Mouse (Mus musculus) erythroid progenitor cell, adult 5-6 weeks (primary cell): ENCODE data around the gene Tgfbr3. TPM values are rescaled to one million over a fixed set of nuclear protein-coding genes. Genes with fewer than 3 reads are reported as not detected.
"Not testable (repeated sequence)": the region's sequence is repeated elsewhere in the genome, so short reads cannot be mapped to it uniquely, and the experiment has no call there.

Experiments
- ATAC-seq: replicated peaks from 2 replicates; pipeline ENCODE4 v1.8.0; 2016; ENCODE audit warnings: moderate number of reproducible peaks, mild to moderate bottlenecking, moderate TSS enrichment, inconsistent platforms; ENCODE audit not compliant: poor library complexity, low FRiP score, severe bottlenecking
- total RNA-seq, 2 experiments: library from RNA; stranded (forward) in 1 of 2; stranded (reverse) in 1 of 2; fragments of 150-400 nt in 1 of 2; fragments of 186-747, 209-891 nt in 1 of 2; gene quantifications; 2 replicates each; pipeline versions ENCODE4 v1.2.3 to v1.2.4; 2015 to 2017; ENCODE audit warnings: low replicate concordance in 2 of 2

The Tgfbr3 gene
- total RNA-seq, 2 experiments from 2014 or later = 4.7 to 5.4 TPM

GRCm38 (mm10) chr5:107248732-107249131, 40.7 kb downstream of the Tgfbr3 start:
- ATAC-seq = no peak

GRCm38 (mm10) chr5:107248302-107248701, 41.1 kb downstream of the Tgfbr3 start:
- not testable (repeated sequence) for ATAC-seq

DNA sequence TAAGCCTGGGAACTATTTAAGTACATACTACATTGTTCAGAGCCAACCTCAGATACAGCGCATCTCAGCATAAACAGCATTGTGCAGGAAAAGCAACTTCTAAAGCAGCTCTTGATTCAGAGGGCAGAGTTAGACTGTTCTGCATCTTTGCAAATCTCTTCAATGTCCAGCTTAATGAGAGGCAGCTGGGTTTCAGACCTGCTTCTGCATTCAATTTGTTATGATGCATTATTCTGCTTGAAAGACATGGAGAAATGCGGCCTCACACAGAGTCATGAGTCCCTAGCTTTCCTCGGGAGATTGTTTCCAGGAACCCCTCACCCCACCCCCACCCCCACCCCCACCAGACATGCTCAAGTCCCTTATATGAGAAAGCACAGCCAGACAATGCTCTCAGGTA, 41.6 kb downstream of the Tgfbr3 start:
- no peak for ATAC-seq

DNA sequence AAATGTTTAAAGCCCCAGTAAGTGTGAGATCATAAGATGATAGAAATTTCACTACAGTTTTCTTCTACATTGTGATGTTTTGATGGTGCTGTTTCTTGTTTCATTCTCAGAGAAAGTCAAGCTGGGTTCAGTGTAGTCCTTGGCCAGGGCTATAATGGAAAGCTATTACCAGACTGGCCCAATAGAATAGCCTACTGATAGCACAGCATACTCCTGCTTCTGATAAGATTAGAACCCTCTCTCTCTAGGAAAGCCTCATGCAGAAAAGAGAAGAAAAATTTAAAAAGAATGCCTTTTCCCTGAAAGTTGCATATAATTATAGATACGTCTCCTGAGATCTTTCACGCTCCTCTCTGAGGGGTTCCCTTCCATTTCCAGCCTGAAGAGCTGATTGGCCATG, 46.0 kb downstream of the Tgfbr3 start:
- ATAC-seq = no peak

- ATAC-seq = no peak
These were observed 46.4 kb downstream of the Tgfbr3 start for GRCm38 (mm10) chr5:107242993-107243392.

GRCm38 (mm10) chr5:107240276-107240675, 49.2 kb downstream of the Tgfbr3 start:
- ATAC-seq = no peak

GRCm38 (mm10) chr5:107237971-107238426, 51.4 kb downstream of the Tgfbr3 start:
- no peak for ATAC-seq

- ATAC-seq = no peak
These were observed 52.5 kb downstream of the Tgfbr3 start for GRCm38 (mm10) chr5:107236975-107237374.

- ATAC-seq = no peak
These were observed 53.4 kb downstream of the Tgfbr3 start for GRCm38 (mm10) chr5:107236039-107236438.

GRCm38 (mm10) chr5:107233366-107234354, 55.8 kb downstream of the Tgfbr3 start:
- 0 out of 2 replicates have a peak, but pooled peaks have one; percentile 32 for ATAC-seq

DNA sequence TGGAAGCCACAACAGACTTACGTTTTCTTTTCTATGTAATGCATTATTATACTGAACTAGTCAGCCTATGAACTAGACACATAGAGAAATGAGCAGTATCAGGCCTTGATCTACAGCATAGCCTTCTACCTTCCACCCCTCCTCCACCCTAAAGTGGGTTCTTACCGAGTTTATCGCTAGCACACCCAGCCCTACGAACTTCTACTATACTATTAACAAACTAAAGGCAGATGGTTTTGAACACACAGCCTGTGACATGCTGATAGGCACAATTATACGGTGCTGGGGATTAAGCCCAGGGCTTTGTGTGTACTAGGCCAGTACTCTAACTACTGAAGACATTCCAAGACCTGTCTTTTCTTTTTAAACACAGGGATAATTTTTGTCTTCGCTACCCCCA, 59.2 kb downstream of the Tgfbr3 start:
- no peak for ATAC-seq

DNA sequence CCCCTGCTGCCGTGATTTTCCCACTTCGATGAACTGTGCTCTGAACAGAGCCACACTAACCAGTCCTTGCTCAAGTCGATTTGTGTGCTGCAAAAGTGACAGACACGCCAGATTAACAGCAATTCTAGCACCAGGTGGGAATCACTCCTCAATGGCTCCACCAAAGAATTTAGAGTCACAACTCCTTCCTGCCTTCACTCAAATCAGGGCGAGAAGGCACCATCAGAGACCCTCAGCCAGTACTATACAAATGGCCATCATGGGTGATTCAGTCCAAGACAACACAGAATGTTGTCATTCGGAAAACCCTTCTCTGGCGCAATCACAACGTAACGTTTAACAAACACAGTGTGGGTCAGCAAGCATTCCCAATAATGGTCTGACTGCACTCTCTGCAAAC, 60.4 kb downstream of the Tgfbr3 start:
- no peak for ATAC-seq

DNA sequence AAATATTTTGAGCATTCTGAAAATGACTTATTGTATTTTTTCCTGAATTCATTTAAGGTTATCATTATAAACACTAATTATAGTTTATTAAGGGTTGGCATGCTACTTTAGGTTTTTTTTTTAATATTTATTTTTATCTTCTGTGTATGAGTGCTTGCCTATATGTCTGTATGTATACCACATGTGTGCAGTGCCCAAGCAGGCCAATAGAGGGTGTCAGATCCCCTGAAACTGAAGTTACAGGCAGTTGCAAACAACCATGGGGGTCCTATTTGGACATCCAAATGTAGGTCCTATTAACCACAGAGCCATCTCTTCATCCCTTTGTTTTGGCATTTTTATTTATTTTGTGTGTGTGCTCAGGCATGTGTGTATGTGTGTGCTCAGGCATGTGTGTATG, 61.8 kb downstream of the Tgfbr3 start:
- ATAC-seq = no peak

DNA sequence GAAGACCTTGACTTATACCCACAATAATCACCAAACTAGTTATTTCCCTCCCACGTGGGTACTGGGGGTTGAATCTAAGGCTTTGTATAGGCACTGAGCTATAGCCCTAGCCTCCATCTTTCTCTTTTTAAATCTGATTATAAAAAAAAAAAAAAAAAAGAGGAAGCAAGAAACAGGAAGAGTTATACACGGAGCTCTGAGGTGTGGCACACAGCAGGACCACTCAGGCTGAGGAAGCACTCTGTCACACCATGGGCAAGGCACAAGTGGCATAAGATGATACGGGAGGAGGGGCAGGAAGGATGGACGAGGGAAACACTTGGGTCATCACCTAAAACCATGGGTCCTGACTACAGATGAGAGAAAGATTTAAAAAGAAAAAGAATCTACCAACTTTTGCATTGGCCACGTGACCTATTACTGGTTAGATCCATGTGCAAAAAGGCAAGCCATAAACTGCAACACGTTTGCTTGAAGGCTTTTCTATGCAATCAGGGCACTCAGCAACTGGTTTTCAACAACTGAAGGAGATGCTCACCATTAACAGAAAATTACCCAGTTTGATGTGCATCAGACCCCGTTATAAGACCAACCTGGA, 64.5 kb downstream of the Tgfbr3 start:
- no peak for ATAC-seq

- no peak for ATAC-seq
These were observed 65.3 kb downstream of the Tgfbr3 start for GRCm38 (mm10) chr5:107224151-107224550.

DNA sequence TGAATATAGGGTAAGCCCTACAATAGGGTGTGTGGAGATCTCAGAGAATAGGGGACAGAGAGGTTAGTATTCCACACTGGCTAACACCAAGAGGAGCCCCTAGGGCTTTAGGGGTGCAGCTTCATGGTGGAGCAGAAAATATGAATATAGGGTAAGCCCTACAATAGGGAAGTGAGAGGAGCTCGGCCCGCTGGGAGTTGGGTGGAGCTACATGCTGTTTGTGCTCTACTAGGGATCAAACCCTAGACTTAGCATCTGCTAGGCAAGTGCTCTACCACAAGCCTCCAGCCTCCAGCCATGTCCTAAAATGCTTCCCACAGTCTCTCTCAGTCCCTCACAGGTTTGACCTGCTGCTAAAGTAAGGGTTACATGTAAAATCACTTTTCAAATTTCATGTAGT, 65.9 kb downstream of the Tgfbr3 start:
- ATAC-seq = not testable (repeated sequence)

- ATAC-seq = no peak
These were observed 66.4 kb downstream of the Tgfbr3 start for GRCm38 (mm10) chr5:107223029-107223428.

DNA sequence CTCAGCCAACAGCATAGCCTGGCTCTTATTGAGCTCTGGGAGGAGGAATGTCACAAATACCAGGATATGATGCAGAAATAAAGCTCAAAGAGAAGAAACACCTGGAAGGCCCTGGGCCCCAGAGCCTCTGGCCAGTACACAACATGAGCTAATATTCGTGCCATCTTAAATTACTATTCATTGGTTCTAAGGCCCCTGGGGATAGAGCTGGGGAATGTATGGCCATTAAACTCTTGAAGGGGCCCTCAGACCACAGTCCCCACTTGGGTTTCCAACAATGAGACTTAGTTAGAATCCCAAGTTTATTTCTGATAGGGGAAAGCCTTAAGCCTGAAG, 66.8 kb downstream of the Tgfbr3 start:
- ATAC-seq = no peak

DNA sequence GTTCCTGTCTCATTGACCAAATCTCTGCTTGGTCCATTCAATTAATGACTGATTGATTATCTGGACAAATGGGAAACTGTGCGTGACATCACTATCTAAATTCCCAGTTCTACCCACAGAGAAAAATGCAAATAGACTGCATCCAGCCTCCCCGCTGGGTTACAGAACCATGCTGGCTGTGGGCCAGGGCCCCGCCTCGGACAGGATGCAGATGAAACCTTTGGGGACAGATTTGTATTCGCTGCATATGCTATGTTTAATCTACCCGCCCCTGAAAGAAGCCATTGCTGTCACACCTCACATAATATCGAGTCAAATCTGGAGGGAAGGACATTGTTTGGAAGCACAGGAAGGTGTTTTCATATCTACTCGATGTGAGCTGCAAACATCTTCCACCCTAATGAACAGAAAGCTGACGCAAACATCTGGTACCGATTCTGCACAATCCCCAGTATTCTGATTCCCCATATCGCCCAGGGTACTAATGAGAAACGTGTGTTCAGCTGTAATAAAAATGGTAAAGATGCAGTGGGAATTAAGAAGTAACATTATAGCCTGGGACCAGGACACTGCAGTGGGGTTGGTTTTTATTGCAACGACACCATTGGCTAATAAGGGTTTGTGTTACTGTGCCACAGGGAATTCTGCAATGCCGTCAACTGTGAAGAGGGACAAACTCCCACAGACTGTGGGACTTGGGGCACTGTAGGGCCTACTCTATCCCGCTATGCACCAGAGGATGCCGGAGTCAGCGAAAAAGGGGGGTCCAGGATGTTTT, 67.3 kb downstream of the Tgfbr3 start:
- ATAC-seq = no peak

DNA sequence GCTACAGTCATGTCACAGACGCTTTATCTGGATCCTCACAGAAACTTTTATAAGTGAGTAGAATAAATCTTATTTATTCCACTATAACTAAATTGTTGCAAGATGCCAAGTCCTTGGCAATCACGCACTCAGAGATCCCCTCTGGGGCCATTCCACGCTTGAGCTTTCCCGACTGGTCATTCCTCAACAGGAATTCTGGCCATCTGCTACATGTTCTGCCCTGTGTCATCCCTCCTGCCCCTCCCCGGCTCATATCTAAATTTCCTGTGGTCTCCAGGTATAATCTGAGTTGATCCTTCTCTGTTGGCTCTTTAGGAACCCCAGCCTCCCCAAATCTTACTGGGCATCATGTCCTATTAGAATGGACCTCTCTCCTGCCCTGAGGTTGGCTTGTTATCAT, 68.5 kb downstream of the Tgfbr3 start:
- no peak for ATAC-seq
